Mouse (Mus musculus): Measurements from ENCODE around the gene Mvk. TPM values are rescaled to one million over a fixed set of nuclear protein-coding genes. Genes with fewer than 3 reads are reported as not detected.

Mvk gene
- polyA plus RNA-seq (2016; fragmentation: Nextera tagmentation; extraction: Ambion mirVana), result 51.7 and 54.0 TPM in 2 replicates

DNA sequence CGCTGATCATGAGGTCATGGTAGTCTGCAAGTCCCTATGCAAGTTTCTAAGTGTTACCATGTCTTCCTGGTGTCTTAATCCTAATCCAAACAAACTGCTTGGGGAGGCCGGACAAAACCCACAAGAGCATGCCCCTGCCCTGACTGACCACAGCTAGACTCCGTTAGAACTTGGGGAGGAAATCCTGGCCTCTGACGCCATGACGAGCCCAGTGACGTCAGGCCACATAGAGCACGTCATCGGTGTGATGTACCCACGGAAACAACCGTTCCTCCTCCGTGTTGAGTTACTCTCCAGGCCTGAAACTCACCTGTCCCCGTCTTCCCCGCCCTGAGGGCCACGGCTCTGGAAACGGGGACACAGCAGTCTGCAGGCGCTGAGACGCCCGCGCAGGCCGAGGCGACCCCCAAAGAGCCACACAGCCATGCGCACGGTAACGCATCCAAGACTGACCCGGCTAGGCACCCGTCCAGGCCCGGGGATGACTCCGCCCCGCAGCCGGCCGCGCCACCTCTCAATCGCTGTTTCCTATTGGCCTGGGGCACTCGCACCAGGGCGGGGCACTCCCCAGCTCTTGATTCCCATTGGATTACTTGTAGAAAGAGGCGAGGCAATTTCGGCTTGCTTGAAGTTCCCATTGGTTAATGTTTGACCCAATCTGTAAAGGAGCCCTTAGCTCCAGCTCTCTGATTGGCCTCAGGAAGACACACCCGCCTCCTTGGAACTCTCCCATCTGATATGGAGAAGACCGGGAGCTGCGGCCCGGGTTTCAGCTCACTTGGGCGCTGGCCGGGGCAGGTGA lies at the start of gene Mvk, which contains the start of gene Mmab:
Mvk (plus strand) TSS at position 704 of the 802 bp plus-strand sequence.
Mmab (minus strand) TSS at position 495 of the 802 bp plus-strand sequence.
- peak within 1 kb of the TSS; percentile 70 for H3K9ac ChIP-seq
- H3K4me3 ChIP-seq, result peak within 1 kb of the TSS; percentile 80
- H3K27me3 ChIP-seq, result no peaks in the 10 kb centered on the region
- peak within 1 kb of the TSS; percentile 67; the same call in 1 of the 2 replicates for H3K27ac ChIP-seq
- H3K4me1 ChIP-seq, result peaks cover 11% of the 10 kb centered on the region
- peaks cover 24% of the 10 kb centered on the region for H3K36me3 ChIP-seq
- 2% methylated on average over 43 of the region's 43 CpGs for WGBS
- H3K4me2 ChIP-seq (replicated peaks), result peak within 1 kb of the TSS; percentile 72
- peak; percentile 96 for ATAC-seq (ENCODE audit: insufficient number of reproducible peaks, insufficient read depth, low FRiP score, low TSS enrichment)
- H3K9me3 ChIP-seq, result no peaks in the 10 kb centered on the region

- peaks cover 99% of the 10 kb centered on the region for H3K36me3 ChIP-seq
- no peak for ATAC-seq (ENCODE audit: insufficient number of reproducible peaks, insufficient read depth, low FRiP score, low TSS enrichment)
- H3K27me3 ChIP-seq, result no peaks in the 10 kb centered on the region
- 91% methylated on average over 14 of the region's 14 CpGs for WGBS
- H3K9ac ChIP-seq, result no peak overlapping the region
- H3K9me3 ChIP-seq, result no peaks in the 10 kb centered on the region
- no peak overlapping the region for H3K4me2 ChIP-seq (replicated peaks)
- H3K27ac ChIP-seq, result no peak overlapping the region
- H3K4me1 ChIP-seq, result no peaks in the 10 kb centered on the region
- no peak overlapping the region for H3K4me3 ChIP-seq
Measured at GRCm38 (mm10) chr5:114406592-114406991, 37.5 kb upstream of the Mvk start.

DNA sequence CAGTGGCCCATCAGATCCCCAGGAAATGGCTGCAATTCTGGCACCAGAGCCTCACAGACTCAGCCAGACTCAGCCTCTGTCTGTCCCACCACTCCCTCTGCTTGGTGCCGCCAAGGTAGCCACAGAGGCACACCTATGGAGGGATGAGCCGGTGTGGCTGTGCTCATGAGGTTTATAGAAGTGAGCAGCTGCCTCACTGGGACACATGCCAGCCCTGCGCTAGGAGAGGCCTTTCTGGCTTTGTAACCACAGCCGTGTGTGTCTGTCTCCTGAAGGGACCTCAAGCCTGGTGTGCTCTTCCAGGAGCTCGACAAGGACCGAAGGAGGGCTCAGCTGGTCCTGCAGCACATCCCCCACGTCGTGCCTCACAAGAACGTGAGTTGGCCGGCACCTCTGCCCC lies 36.8 kb upstream of the Mvk start:
- no peaks in the 10 kb centered on the region for H3K9me3 ChIP-seq
- H3K4me1 ChIP-seq, result no peaks in the 10 kb centered on the region
- no peak overlapping the region for H3K9ac ChIP-seq
- no peak overlapping the region for H3K4me3 ChIP-seq
- H3K27me3 ChIP-seq, result no peaks in the 10 kb centered on the region
- H3K36me3 ChIP-seq, result peaks cover 99% of the 10 kb centered on the region
- H3K4me2 ChIP-seq (replicated peaks), result no peak overlapping the region
- no peak for ATAC-seq (ENCODE audit: insufficient number of reproducible peaks, insufficient read depth, low FRiP score, low TSS enrichment)
- H3K27ac ChIP-seq, result no peak overlapping the region
- 89% methylated on average over 10 of the region's 10 CpGs for WGBS

- 89% methylated on average over 9 of the region's 9 CpGs for WGBS
- no peak overlapping the region for H3K9ac ChIP-seq
- no peaks in the 10 kb centered on the region for H3K27me3 ChIP-seq
- peaks cover 99% of the 10 kb centered on the region for H3K36me3 ChIP-seq
- ATAC-seq (ENCODE audit: insufficient number of reproducible peaks, insufficient read depth, low FRiP score, low TSS enrichment), result no peak
- no peak overlapping the region for H3K4me2 ChIP-seq (replicated peaks)
- no peaks in the 10 kb centered on the region for H3K9me3 ChIP-seq
- H3K4me3 ChIP-seq, result no peak overlapping the region
- no peak overlapping the region for H3K27ac ChIP-seq
- H3K4me1 ChIP-seq, result no peaks in the 10 kb centered on the region
Measured at GRCm38 (mm10) chr5:114407810-114408209, 36.3 kb upstream of the Mvk start.

DNA sequence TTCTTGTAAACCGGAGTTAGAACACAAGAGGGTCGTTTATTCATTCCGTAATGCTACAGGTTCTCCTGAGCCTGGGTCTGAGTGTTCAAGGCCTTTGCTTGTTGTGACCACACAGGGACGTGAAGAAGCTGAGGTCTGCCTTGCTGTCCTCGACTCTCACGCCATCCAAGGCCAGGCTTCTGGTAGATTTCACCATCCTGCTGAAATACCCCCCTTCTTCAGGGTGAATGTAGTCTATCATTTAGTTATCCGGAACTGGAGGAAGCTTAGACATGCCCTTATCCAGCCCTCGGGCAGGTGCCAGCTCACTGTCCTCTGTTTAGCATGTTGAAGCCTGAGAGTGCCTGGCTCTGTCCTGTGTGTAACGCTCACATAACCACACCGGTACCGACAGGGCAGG lies 35.2 kb upstream of the Mvk start:
- Histone ChIP-seq H3K4me1 (no peaks in the 10 kb centered on the region), H3K9me3 (no peaks in the 10 kb centered on the region), H3K27ac (no peak overlapping the region), H3K36me3 (peaks cover 98% of the 10 kb centered on the region), H3K27me3 (no peaks in the 10 kb centered on the region), H3K9ac (no peak overlapping the region), H3K4me2 (replicated peaks) (no peak overlapping the region), H3K4me3 (no peak overlapping the region)
- WGBS, result 87% methylated on average over 11 of the region's 11 CpGs
- ATAC-seq (ENCODE audit: insufficient number of reproducible peaks, insufficient read depth, low FRiP score, low TSS enrichment), result no peak

DNA sequence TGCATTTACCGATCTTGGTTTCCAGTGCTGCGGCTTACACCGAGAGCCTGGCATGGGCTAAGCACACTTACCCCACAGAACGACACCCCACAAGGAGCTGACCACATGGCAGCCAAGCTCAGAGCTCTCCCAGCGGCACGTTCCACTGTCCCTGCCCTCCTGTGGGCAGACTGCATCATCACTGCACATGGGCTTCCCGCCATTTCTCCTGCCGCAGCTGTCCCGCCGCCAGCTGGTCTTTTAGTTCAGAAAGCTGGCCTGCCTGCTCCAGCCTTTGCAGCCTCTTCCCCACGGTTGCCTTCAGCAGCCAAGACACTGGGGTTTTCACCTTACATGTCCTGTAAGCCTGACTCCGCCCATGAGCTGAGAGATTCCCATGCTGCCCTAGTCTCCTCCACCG lies 33.6 kb upstream of the Mvk start:
- Histone ChIP-seq H3K4me1 (no peaks in the 10 kb centered on the region), H3K9ac (no peak overlapping the region), H3K4me3 (no peak overlapping the region), H3K9me3 (no peaks in the 10 kb centered on the region), H3K36me3 (peaks cover 98% of the 10 kb centered on the region), H3K4me2 (replicated peaks) (no peak overlapping the region), H3K27me3 (no peaks in the 10 kb centered on the region), H3K27ac (no peak overlapping the region)
- no peak for ATAC-seq (ENCODE audit: insufficient number of reproducible peaks, insufficient read depth, low FRiP score, low TSS enrichment)
- WGBS, result 91% methylated on average over 13 of the region's 13 CpGs

DNA sequence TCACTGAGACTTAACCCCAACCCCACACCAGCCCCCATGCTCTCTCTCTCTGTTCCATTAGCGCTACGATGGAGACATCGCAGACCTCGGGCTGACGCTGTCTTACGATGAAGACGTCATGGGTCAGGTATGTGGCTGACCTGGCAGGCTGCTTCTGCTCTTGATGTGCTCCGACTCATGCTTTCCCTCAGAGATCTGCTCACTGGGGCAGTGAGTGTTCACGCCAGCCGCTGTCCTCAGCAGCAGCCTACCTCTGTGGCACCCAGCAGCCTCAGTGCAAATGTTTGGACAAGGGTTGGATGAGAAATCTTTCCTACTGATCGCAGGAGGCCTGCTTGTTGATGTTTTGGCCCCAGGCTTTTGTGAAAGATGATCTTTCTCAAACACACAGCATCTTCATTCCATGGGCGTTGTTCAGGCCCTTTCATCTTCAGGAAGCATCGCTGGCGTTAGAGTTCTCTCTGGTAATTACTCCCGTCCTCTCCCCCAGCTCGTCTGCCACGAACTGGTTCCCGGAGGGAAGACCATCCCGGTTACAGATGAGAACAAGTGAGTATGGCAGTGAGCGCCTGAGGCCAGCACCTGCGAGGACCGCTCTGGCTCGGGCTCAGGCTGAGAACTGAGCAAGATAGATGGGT lies 31.6 kb upstream of the Mvk start:
- ATAC-seq (ENCODE audit: insufficient number of reproducible peaks, insufficient read depth, low FRiP score, low TSS enrichment), result no peak
- Histone ChIP-seq H3K27ac (0 out of 2 replicates have a peak overlapping the region, but pooled peaks have one; percentile 6), H3K27me3 (no peaks in the 10 kb centered on the region), H3K36me3 (peaks cover 99% of the 10 kb centered on the region), H3K4me3 (no peak overlapping the region), H3K4me1 (no peaks in the 10 kb centered on the region), H3K9ac (no peak overlapping the region), H3K4me2 (replicated peaks) (no peak overlapping the region), H3K9me3 (no peaks in the 10 kb centered on the region)
- 65% methylated on average over 23 of the region's 23 CpGs for WGBS

- Histone ChIP-seq H3K4me1 (no peaks in the 10 kb centered on the region), H3K4me3 (no peak overlapping the region), H3K4me2 (replicated peaks) (no peak overlapping the region), H3K9ac (no peak overlapping the region; the same call in 1 of the 2 replicates), H3K27me3 (no peaks in the 10 kb centered on the region), H3K27ac (no peak overlapping the region), H3K36me3 (peaks cover 99% of the 10 kb centered on the region), H3K9me3 (no peaks in the 10 kb centered on the region)
- 66% methylated on average over 16 of the region's 16 CpGs for WGBS
- ATAC-seq (ENCODE audit: insufficient number of reproducible peaks, insufficient read depth, low FRiP score, low TSS enrichment), result no peak
Measured at GRCm38 (mm10) chr5:114413067-114413735, 30.9 kb upstream of the Mvk start.

DNA sequence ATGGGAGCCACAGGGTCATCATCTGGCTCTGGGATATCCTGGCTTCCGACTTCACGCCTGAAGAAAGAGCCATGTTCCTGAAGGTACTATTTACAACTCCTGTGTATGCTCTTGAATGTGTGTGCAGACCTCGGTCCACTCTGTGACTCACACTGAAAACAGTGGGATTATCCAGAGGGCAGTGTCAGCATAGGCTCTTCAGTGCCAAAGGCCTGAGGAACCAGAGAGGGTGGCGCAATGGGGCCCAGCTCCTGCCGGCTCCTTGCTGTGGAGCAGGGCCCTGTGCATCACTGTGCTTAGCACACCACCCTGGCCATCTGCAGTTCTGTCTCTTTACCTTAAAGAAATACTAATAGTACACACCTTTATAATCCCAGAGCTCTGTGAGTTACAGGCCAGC lies 28.5 kb upstream of the Mvk start:
- H3K9ac ChIP-seq, result no peak overlapping the region
- no peaks in the 10 kb centered on the region for H3K9me3 ChIP-seq
- no peaks in the 10 kb centered on the region for H3K4me1 ChIP-seq
- no peak overlapping the region for H3K4me3 ChIP-seq
- ATAC-seq (ENCODE audit: insufficient number of reproducible peaks, insufficient read depth, low FRiP score, low TSS enrichment), result no peak
- H3K27ac ChIP-seq, result no peak overlapping the region
- H3K36me3 ChIP-seq, result peaks cover 99% of the 10 kb centered on the region
- WGBS, result 89% methylated on average over 5 of the region's 5 CpGs
- H3K4me2 ChIP-seq (replicated peaks), result no peak overlapping the region
- no peaks in the 10 kb centered on the region for H3K27me3 ChIP-seq

DNA sequence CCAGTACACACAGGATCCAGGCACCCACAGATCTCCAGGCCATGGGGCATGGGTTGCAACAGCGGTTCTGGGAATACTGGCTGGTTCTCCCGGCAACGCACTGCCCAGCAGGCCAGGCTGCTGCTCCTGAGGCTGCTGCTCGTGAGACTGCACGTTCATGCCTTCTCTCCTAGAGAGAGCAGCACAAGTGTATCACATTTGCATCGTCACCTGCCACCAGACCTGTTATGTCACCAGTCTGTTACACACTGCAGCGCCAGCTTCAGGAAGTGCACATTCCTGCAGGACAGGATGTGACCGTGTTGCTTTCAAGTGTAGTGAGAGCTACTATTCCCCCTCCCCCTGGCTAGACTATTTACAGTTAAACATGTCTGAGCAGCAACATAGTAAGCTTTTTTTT lies 27.2 kb upstream of the Mvk start:
- ATAC-seq (ENCODE audit: insufficient number of reproducible peaks, insufficient read depth, low FRiP score, low TSS enrichment), result no peak
- 91% methylated on average over 8 of the region's 8 CpGs for WGBS
- peaks cover 90% of the 10 kb centered on the region for H3K36me3 ChIP-seq

DNA sequence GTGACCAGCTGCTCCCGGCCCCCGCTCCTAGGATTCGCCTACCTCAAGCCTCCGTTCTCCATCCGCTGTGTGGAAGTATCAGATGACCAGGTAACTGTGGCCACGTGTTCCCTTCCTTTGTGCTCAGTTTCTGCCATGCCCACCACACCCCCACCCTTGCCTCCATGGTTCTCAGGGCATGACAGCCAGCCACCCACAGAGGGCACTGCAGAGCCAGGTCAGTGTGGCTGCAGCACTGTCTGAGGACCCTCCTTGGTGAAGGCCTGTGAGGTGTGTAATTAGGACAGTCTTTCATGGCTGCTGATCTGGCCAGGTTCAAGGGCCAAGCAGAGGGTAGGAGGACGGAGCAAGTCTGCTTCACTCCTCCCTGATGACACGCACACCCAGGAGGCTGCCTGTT lies 25.5 kb upstream of the Mvk start:
- Histone ChIP-seq H3K36me3 (peaks cover 73% of the 10 kb centered on the region), H3K9me3 (no peaks in the 10 kb centered on the region), H3K4me3 (no peak overlapping the region), H3K4me1 (no peaks in the 10 kb centered on the region), H3K9ac (no peak overlapping the region), H3K4me2 (replicated peaks) (no peak overlapping the region), H3K27me3 (no peaks in the 10 kb centered on the region), H3K27ac (no peak overlapping the region)
- ATAC-seq (ENCODE audit: insufficient number of reproducible peaks, insufficient read depth, low FRiP score, low TSS enrichment), result no peak
- WGBS, result 82% methylated on average over 8 of the region's 8 CpGs

More for the DNA sequence above, 27.2 kb upstream of the Mvk start:
- no peaks in the 10 kb centered on the region for H3K27me3 ChIP-seq
- H3K9me3 ChIP-seq, result no peaks in the 10 kb centered on the region
- no peak overlapping the region for H3K9ac ChIP-seq
- H3K4me1 ChIP-seq, result no peaks in the 10 kb centered on the region
- no peak overlapping the region for H3K27ac ChIP-seq
- no peak overlapping the region for H3K4me2 ChIP-seq (replicated peaks)
- no peak overlapping the region for H3K4me3 ChIP-seq
